Mouse (Mus musculus) c-Kit-positive CD71-positive TER-119-positive erythroid progenitor cells, embryonic 14.5 days (primary cell): ENCODE data around the gene Dmc1.

Experiments used
- DNase-seq: peaks from one replicate; pipeline ENCODE4 v3.0.0-alpha.2; 2013; ENCODE audit warnings: low spot score

The Dmc1 gene

DNA sequence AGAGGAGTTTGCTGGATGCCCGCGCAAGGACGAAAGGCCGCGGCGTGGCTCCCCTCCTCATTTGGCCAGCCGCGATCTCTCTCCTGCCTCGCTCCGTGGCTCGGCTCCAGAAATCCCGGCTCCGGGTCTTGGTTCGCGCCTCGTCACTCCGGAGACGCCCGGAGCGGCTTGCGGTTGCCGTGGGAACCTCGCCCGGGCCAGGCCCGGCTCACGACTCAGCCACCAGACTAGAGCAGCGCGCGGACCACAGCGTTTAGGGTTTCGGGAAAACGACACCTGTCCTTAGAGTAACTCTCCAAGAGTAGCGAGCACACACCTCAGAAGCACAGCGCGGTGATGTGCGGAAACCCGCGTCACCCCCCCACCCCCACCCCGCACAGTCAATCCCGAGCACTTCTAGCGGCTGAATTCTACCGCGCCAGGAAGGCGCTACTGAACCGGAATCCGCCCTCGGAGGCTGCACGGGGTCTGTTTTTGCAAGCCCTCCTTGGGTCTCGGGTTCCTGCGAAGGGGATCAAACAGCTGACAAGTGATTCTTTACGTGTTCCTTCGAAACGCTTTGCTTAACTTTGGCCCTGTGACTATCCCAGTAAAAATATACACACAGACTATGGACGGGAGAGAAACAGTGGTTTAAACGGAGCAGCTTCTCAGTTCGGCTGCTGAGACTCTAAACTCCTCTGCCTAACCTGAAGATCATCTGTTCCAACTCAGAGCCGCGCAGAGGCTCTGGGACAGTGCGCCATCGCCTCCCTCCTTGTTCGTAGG lies 93.2 kb downstream of the Dmc1 start:
- DNase-seq, result no peak
